Mouse (Mus musculus) olfactory bulb, adult 2 months (tissue): ENCODE measurements around the gene Dcun1d4. TPM values are rescaled to one million over a fixed set of nuclear protein-coding genes. Genes with fewer than 3 reads are reported as not detected.

Experiments used
- H3K27ac ChIP-seq: fragments of 200-500 bp; 2 replicates; pipeline ENCODE4 v1.5.1; 2012; ENCODE audit warnings: low read depth, low read length; ENCODE audit not compliant: insufficient read depth
- H3K4me1 ChIP-seq: fragments of 200-500 bp; 2 replicates; pipeline ENCODE4 v1.6.1; 2012; ENCODE audit warnings: low read length; ENCODE audit not compliant: control insufficient read depth, insufficient read depth
- H3K4me3 ChIP-seq: fragments of 200-500 bp; 2 replicates; pipeline ENCODE4 v1.5.1; 2012; ENCODE audit warnings: mild to moderate bottlenecking, low read depth, low read length, moderate library complexity; ENCODE audit not compliant: insufficient read depth
- CTCF ChIP-seq: fragments of 200-500 bp; IDR thresholded peaks from 2 replicates; pipeline ENCODE4 v1.5.1; 2012; ENCODE audit warnings: low read depth, mild to moderate bottlenecking, low read length, moderate library complexity; ENCODE audit not compliant: insufficient read depth
- POLR2A ChIP-seq: fragments of 200-500 bp; IDR thresholded peaks from 2 replicates; pipeline ENCODE4 v1.6.1; 2012; ENCODE audit warnings: mild to moderate bottlenecking, low read depth, low read length, moderate library complexity; ENCODE audit not compliant: insufficient read depth
- WGBS: fragments of 180-500 bp; shearing (Covaris S2); methylation state at CpG from one replicate; pipeline ENCODE4 v1.1.7; 2018; 5-methylcytosine and 5-hydroxymethylcytosine counted together
- polyA plus RNA-seq: library from polyadenylated mRNA; stranded (reverse); fragments of >200 nt; gene quantifications from 2 replicates; pipeline ENCODE4 v1.2.4, GENCODE M21; 2012; ENCODE audit warnings: low replicate concordance; ENCODE audit not compliant: missing spikeins, insufficient read depth, insufficient read length

The Dcun1d4 gene
- polyA plus RNA-seq, 1 experiment, result not detected

- no peak for TF ChIP-seq POLR2A
- no peak for TF ChIP-seq CTCF
- H3K4me3 ChIP-seq, result no peak overlapping the region
- H3K4me1 ChIP-seq, result peaks cover 12% of the 10 kb centered on the region; the same call in 1 of the 2 replicates
- H3K27ac ChIP-seq, result no peak overlapping the region
- WGBS, result 85% methylated on average over 11 of the region's 11 CpGs
Observed at GRCm38 (mm10) chr5:73553903-73554302, 73.1 kb downstream of the Dcun1d4 start.

DNA sequence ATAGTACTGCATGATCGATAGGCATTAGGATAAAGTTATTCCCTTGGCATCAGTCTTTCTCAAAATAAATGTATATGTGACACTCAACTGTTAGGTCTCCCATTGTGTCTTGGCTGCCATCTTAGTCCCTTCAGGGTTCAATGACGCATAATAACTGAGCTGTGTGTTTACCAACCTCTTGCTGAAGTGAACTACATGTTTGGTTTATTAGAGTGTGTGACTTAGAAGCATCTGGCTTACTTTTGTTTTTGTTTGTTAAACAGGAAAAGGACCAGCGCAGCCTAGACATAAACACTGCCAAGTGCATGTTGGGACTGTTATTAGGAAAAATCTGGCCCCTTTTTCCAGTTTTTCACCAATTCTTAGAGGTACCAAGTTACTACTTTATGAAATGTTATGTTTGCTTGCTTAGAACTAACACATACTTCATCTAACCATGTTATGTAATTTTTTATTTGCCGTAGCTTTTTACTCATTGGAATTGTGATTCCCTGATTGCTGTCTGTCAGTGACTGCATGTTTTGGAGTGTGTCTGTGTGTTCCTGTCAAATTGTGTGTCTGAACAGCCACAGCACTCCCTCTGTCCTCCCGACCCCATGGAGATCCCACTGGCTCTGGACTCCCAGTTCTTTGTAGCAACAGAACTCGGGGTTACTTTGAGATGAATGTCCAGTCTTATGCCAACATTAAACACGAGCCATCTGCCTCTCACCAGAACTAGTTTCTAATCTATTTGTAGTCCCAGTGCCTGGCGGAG lies 74.5 kb downstream of the Dcun1d4 start:
- TF ChIP-seq CTCF (no peak), POLR2A (no peak)
- Histone ChIP-seq H3K4me3 (no peak overlapping the region), H3K4me1 (peaks cover 12% of the 10 kb centered on the region; the same call in 1 of the 2 replicates), H3K27ac (no peak overlapping the region)
- WGBS, result 66% methylated on average over 8 of the region's 8 CpGs

GRCm38 (mm10) chr5:73556733-73557425 lies 76.1 kb downstream of the Dcun1d4 start:
- no peak overlapping the region for H3K27ac ChIP-seq
- H3K4me1 ChIP-seq, result peaks cover 12% of the 10 kb centered on the region; the same call in 1 of the 2 replicates
- 64% methylated on average over 12 of the region's 12 CpGs for WGBS
- H3K4me3 ChIP-seq, result no peak overlapping the region
- TF ChIP-seq POLR2A (no peak), CTCF (no peak)

GRCm38 (mm10) chr5:73558756-73559155 lies 78.0 kb downstream of the Dcun1d4 start:
- 64% methylated on average over 6 of the region's 6 CpGs for WGBS
- TF ChIP-seq POLR2A, result no peak
- no peak for TF ChIP-seq CTCF
- no peak overlapping the region for H3K4me3 ChIP-seq
- peaks cover 12% of the 10 kb centered on the region; the same call in 1 of the 2 replicates for H3K4me1 ChIP-seq
- no peak overlapping the region for H3K27ac ChIP-seq

DNA sequence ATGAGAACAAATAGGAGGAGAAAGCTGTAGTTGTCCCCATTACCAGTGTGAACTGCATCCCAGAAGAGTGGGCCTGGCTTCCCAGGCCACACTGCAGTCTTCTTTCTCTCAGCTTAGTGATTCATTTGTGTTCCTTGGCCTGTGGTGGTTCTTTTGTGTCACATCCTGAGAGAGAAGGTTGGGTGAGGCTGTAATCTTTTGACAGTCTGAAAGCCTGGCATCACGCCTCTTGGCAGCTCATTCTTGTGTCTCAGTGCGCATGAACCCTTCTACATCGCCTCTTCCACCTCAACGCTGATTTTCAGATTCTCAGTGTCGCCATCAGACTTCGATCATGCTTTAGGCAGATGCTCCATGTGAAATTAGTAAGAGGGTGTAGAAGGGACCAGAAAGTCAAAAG lies 83.2 kb downstream of the Dcun1d4 start:
- 75% methylated on average over 6 of the region's 6 CpGs for WGBS
- no peak overlapping the region for H3K4me3 ChIP-seq
- no peak for TF ChIP-seq CTCF
- TF ChIP-seq POLR2A, result no peak
- no peak overlapping the region for H3K27ac ChIP-seq
- H3K4me1 ChIP-seq, result no peaks in the 10 kb centered on the region

DNA sequence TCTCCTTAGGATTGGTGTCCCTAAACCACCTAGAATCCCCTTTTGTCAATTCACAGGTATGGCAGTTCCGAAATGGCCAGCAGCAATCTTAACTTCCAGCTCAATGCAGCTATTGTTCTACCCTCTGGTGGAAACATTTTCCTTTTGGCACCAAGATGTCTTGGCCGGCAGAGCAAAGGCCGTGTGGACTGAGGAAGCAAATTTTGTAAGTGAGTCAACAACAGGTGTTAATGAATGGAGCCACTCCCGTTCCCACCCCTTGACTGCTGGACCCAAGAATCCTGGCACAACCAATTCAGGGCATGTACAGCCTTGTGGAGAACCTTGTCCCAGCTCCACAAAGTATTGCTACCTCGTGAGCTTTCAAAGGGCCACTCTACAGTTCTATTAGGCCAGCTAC lies 85.3 kb downstream of the Dcun1d4 start:
- Histone ChIP-seq H3K4me1 (no peaks in the 10 kb centered on the region), H3K27ac (no peak overlapping the region), H3K4me3 (no peak overlapping the region)
- no peak for TF ChIP-seq POLR2A
- TF ChIP-seq CTCF, result no peak
- WGBS, result 66% methylated on average over 5 of the region's 5 CpGs

DNA sequence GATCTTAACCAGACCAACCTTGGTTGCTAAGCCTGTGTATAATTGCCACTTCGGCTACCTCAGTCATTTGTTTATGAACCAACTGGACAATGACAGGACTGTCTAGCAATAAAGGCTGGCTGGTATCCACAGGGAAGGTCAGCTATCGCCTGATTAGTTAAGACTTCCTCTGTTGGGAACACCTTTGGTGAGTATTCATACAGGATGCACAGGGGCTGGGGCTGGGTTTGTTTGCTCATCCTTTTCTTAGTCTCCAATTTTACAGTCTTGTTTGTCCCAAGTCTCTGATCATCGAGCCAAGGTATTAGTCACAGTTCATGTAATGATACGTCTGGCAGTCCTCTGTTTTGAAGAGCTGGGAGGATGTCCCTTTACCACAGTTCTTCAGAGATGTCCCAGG lies 86.1 kb downstream of the Dcun1d4 start:
- 58% methylated on average over 4 of the region's 4 CpGs for WGBS
- Histone ChIP-seq H3K4me1 (no peaks in the 10 kb centered on the region), H3K4me3 (no peak overlapping the region), H3K27ac (no peak overlapping the region)
- no peak for TF ChIP-seq CTCF
- TF ChIP-seq POLR2A, result no peak

- Histone ChIP-seq H3K27ac (no peak overlapping the region), H3K4me1 (no peaks in the 10 kb centered on the region), H3K4me3 (no peak overlapping the region)
- TF ChIP-seq POLR2A (no peak), CTCF (no peak)
- 81% methylated on average over 5 of the region's 5 CpGs for WGBS
Observed at GRCm38 (mm10) chr5:73569181-73569580, 88.4 kb downstream of the Dcun1d4 start.

- no peak overlapping the region for H3K4me3 ChIP-seq
Observed at GRCm38 (mm10) chr5:73571395-73572156, 90.8 kb downstream of the Dcun1d4 start.

More at GRCm38 (mm10) chr5:73571395-73572156, 90.8 kb downstream of the Dcun1d4 start:
- Histone ChIP-seq H3K4me1 (no peaks in the 10 kb centered on the region; the same call in 1 of the 2 replicates), H3K27ac (no peak overlapping the region)
- WGBS, result 92% methylated on average over 6 of the region's 6 CpGs
- TF ChIP-seq CTCF (no peak), POLR2A (no peak)
